Mouse (Mus musculus) brain, embryonic 18.5 days (tissue): Measurements from ENCODE around the gene Foxp1.
A peak's percentile ranks its signal among the peaks of the same experiment; 100 is the strongest.

ENCODE experiments used
- DNase-seq: peaks from one replicate; pipeline ENCODE4 v3.0.0-alpha.2; 2012; ENCODE audit warnings: low read depth, low spot score

The Foxp1 gene

GRCm38 (mm10) chr6:99520676-99521037 is 1.9 kb downstream of the Foxp1 start:
- DNase-seq = no peak

GRCm38 (mm10) chr6:99519806-99520675 is 2.5 kb downstream of the Foxp1 start:
- no peak for DNase-seq

GRCm38 (mm10) chr6:99519052-99519451 is 3.5 kb downstream of the Foxp1 start:
- no peak for DNase-seq

GRCm38 (mm10) chr6:99515667-99516199 is 6.8 kb downstream of the Foxp1 start:
- DNase-seq = no peak

GRCm38 (mm10) chr6:99511862-99512261 is 10.7 kb downstream of the Foxp1 start:
- DNase-seq = no peak

GRCm38 (mm10) chr6:99509189-99509592 is 13.3 kb downstream of the Foxp1 start:
- no peak for DNase-seq

- no peak for DNase-seq
Observed at GRCm38 (mm10) chr6:99506816-99507215, 15.7 kb downstream of the Foxp1 start.

GRCm38 (mm10) chr6:99503741-99504140 is 18.8 kb downstream of the Foxp1 start:
- no peak for DNase-seq

- DNase-seq = no peak
Observed at GRCm38 (mm10) chr6:99502727-99503126, 19.8 kb downstream of the Foxp1 start.

- DNase-seq = no peak
Observed at GRCm38 (mm10) chr6:99502314-99502713, 20.2 kb downstream of the Foxp1 start.

GRCm38 (mm10) chr6:99500570-99501270 is 21.8 kb downstream of the Foxp1 start:
- DNase-seq = no peak

GRCm38 (mm10) chr6:99498082-99498481 is 24.4 kb downstream of the Foxp1 start:
- DNase-seq = no peak

GRCm38 (mm10) chr6:99496114-99496513 is 26.4 kb downstream of the Foxp1 start:
- DNase-seq = no peak

- no peak for DNase-seq
Observed at GRCm38 (mm10) chr6:99492937-99493336, 29.6 kb downstream of the Foxp1 start.

GRCm38 (mm10) chr6:99491979-99492544 is 30.5 kb downstream of the Foxp1 start:
- DNase-seq = no peak

- DNase-seq = no peak
Observed at GRCm38 (mm10) chr6:99491146-99491545, 31.4 kb downstream of the Foxp1 start.

- DNase-seq = no peak
Observed at GRCm38 (mm10) chr6:99489900-99490648, 32.4 kb downstream of the Foxp1 start.

GRCm38 (mm10) chr6:99489423-99489822 is 33.1 kb downstream of the Foxp1 start:
- DNase-seq = no peak

GRCm38 (mm10) chr6:99485884-99486640 is 36.5 kb downstream of the Foxp1 start:
- no peak for DNase-seq

- peak; percentile 68 for DNase-seq
Observed at GRCm38 (mm10) chr6:99485217-99485883, 37.2 kb downstream of the Foxp1 start.
